Mouse (Mus musculus) thymus, postnatal 36 days (tissue): Measurements from ENCODE around the gene Atf4.

Experiments used
- DNase-seq, 2 experiments: peaks; one replicate each; pipeline ENCODE4 v3.0.0; 2022; ENCODE audit warnings: mixed read lengths in 2 of 2

The Atf4 gene

DNA sequence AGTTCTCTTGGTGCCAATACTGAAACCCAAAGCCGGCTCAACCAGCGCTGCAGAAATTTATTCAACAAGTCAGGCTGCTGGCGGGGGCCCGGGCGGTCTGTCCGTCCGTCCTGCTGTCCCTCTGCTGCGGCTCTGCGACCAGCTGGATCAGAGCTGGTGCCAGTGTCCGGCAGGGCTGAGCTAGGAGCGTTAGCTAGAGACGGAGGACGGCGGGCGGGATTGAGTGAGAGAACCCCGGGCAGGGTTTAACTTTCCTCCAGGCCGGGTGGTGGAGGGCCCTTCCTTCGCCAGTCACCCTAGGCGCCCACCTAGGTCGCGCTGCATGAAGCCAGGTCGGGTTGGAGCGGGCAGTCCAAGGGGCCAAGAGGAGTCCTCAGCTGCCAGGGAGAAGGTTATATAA is 33.1 kb downstream of the Atf4 start:
- no peak for DNase-seq

DNA sequence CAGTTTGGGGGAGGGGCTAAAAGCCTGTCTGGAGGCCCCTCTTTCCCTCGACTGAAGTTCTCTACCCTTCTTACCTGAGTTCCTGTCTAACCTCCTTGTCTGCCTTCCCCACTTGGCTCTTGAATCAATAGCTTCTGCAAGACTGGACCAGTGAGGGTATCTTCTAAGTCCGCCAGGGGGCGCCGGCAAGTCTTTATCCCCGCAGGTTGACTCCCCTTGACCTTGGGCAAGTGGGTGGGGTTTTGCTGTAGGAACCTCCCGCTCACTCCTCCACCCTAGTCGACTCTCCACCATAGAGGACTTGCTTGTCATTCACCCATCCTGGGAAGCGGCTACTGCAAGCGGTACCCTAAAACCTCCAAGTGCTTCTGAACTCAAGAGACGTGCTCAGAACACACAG is 34.5 kb downstream of the Atf4 start:
- DNase-seq: peak; percentile 84

DNA sequence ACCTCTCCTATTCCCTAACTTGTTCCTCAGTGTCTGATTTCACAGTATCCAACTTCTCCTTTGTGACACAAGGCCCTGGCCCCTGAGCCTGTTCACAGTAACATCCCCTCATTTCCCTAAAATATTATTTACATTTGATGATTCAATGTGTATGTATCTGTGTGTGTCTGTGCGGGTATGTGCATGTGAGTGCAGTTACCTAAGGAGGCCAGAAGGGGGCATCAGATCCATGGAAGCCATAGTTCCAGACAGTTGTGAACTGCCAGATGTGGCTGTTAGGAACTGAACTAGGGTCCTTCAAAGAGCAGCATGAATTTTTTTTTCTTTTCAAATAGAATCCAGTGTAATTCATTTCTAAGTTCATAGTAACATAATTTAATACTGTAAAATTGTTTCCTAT is 42.2 kb downstream of the Atf4 start:
- no peak for DNase-seq

DNA sequence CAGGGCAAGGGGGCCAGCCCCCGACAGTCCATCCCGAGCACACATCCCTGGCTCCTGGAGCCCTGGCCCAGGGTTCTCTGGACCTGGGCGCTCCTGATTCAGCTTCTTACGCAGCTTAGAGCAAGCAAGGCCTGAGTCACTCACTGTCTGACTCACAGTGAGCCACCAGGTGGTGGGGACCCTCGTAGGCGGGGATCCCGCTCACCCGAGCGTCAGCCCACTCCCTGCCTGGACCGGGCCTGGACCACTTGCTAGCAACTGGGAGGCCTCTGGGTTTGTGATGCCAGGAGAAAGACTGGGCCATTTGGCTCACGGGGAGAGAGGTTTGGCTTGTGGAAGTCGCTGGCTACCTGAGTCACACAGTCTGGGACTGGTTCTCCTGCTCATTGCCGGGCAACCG is 48.8 kb downstream of the Atf4 start:
- no peak for DNase-seq

DNA sequence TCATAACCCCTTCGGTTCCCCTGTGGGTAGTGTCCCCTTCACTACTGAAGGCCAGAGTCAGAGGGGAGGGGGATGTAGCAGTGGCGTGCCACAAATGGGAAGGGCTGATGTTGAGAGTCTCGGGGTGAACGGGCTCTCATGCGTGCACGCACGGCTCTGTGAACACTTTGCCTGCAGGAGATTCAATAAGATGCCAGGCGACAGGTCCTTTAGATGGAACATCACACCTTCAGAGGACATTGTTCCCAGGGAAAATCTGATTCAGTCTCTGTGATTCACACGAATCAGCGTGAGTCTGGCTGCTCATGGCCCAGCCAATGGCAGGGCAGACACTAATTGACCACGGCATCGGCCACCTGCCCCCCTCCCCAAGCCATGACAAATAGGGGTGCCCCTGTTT is 49.2 kb downstream of the Atf4 start:
- no peak for DNase-seq

DNA sequence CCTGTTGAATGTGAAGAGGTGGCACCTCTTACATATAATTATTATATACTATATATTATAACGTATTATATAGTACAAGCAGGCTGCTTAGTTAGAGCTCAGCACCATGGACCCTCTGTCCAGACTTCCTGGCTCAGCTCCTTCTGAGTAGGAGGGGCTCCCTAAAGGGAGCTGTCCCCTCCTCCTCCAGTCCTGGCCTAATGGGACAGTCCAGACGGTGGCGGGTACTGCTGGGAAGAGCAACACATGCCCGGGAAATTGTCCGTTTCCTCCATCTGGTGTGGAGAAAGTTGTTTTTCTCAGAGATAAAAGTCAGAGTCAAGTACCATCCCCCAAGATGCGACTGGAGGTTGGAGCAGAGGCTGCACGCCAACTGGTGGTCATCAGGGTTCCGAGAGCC is 51.2 kb downstream of the Atf4 start:
- DNase-seq: no peak
